Mouse (Mus musculus) cortical plate, adult 2 months (tissue): ENCODE results near the gene Irgm2. TPM values are rescaled to one million over a fixed set of nuclear protein-coding genes. Genes with fewer than 3 reads are reported as not detected.
"Not testable (repeated sequence)": the region's sequence is repeated elsewhere in the genome, so short reads cannot be mapped to it uniquely, and the experiment has no call there.

Experiments
- H3K27ac ChIP-seq: fragments of 200-500 bp; 2 replicates; pipeline ENCODE4 v1.5.1; 2012; ENCODE audit warnings: low read length, control low read depth, inconsistent platforms; ENCODE audit not compliant: insufficient read depth
- H3K4me1 ChIP-seq: fragments of 200-500 bp; 2 replicates; pipeline ENCODE4 v1.6.1; 2011; ENCODE audit warnings: low read length; ENCODE audit not compliant: control insufficient read depth, insufficient read depth
- H3K4me3 ChIP-seq: fragments of 200-500 bp; 2 replicates; pipeline ENCODE4 v1.5.1; 2011; ENCODE audit warnings: mild to moderate bottlenecking, low read length, control low read depth; ENCODE audit not compliant: insufficient read depth
- CTCF ChIP-seq: fragments of 200-500 bp; IDR thresholded peaks from 2 replicates; pipeline ENCODE4 v1.5.1; 2011; ENCODE audit warnings: mild to moderate bottlenecking, control low read depth, low read length; ENCODE audit not compliant: insufficient read depth; ENCODE audit errors: extremely low read depth
- POLR2A ChIP-seq: fragments of 200-500 bp; IDR thresholded peaks from 2 replicates; pipeline ENCODE4 v1.6.1; 2011; ENCODE audit warnings: mild to moderate bottlenecking, low read length, control low read depth; ENCODE audit not compliant: insufficient read depth; ENCODE audit errors: extremely low read depth
- polyA plus RNA-seq: library from polyadenylated mRNA; depleted of rRNA; stranded (reverse); fragments of >200 nt; gene quantifications from 2 replicates; pipeline ENCODE4 v1.2.3, GENCODE M21; 2012; rRNA removed

The Irgm2 gene
- 4.0 and 5.7 TPM in 2 replicates for polyA plus RNA-seq

DNA sequence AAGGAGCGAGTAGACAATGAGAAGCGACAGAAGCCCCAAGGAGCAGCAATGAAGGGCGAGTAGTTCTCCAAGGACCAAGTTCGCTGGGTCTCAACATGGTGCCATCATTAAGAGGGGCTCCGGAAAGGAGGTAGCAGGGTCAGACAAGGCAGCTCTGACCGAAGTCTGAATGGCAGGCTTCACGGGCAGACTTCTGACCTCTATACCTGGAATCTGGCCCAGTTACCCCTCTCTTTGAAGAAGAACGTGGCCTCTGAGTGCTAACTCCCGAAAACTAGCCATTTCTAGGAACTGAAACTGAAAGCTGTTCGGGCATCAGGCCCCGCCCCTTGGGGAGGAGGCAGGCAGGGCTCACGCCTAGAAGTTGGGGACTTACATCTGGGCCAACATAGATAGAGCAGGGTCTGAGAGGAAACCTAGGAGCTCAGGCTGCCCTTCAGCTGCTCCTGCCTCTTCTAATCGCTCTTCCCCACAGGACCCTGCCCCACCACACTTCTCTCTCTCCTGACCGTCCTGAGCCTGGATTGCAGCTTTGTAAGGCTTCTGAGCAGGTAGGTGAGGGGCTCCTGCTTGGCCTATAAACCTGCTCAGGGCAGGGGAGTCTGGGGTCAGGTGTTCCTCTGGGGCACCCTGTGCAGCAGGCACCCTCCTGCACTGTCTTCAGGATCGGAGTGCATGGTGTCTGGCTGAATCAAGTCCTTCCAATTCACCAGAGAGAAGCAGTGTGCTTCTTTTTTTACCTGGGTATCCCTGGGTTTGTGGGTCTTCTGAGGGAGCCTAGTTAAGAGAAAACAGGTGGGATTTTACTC is at the start of gene Irgm2, which contains the start of gene Igtp:
Irgm2 (plus strand) TSS at position 390 of the 809 bp plus-strand sequence.
Igtp (plus strand) TSS at position 328 of the 809 bp plus-strand sequence.
- H3K4me3 ChIP-seq, result peak within 1 kb of the TSS; percentile 49
- 0 out of 2 replicates have a peak, but pooled peaks have one; percentile 7 for TF ChIP-seq POLR2A
- H3K4me1 ChIP-seq, H3K27ac ChIP-seq: not testable (repeated sequence)

DNA sequence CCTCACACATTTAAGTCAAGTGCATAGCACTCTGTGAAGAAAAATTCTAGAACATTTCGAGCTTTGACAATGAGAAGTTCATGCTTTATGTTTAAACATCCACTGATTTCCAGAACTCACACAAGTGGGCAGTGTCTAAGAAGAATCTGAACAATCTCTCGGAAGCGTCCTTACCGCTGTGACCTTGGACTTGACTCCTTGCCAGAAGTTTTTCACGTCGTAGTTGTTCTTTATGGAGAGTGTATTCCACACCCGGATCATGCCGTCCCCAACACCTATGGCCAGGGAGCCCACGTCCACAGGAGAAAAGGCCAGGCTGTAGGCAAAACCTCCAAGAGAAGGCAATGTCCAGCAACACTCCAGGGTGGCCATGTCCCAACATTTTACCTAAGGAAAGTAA is 44.0 kb upstream of the Irgm2 start:
- H3K4me3 ChIP-seq, result no peak overlapping the region
- no peak overlapping the region for H3K27ac ChIP-seq
- no peak for TF ChIP-seq POLR2A
- no peak for TF ChIP-seq CTCF

DNA sequence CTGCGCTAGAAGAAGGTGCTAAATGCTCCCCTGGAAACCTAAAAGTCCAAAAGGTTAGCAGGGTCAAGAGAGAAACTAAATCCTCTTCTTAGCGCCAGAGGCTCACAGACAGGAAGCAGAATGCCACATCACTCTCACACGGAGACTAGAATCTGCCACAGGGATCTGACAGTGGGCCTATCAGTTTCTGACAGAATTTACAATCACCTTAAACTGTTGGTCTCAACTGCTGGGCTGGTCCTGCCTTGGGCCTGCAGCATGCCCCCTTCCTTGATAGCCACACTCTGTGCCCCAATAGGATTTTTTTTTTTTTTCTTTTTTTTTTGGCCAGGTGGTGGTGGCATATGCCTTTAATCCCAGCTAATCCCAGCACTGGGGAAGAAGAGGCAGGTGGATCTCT is 42.5 kb upstream of the Irgm2 start:
- H3K27ac ChIP-seq, result no peak overlapping the region
- H3K4me3 ChIP-seq, result no peak overlapping the region
- no peaks in the 10 kb centered on the region for H3K4me1 ChIP-seq
- no peak for TF ChIP-seq CTCF

More for the DNA sequence above, 44.0 kb upstream of the Irgm2 start:
- no peaks in the 10 kb centered on the region for H3K4me1 ChIP-seq

DNA sequence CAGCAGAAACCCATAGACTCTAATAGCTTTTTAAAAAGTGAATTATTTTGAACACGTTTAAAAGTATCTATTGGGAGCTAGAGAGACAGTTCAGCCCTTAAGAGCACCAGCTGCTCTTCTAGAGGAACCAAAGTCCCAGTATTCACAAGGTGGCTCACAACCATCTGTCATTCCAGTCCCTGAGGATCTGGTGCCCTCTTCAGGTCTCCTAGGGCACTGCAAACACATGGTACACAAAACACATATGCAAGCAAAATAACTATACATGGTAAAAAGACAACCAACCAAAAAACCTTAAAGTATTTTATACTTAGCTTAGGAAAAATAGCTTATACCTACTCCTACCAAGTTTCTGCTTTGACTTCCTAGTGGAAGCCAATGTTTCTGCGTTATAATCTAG is 34.3 kb upstream of the Irgm2 start:
- no peak overlapping the region for H3K4me3 ChIP-seq
- no peak overlapping the region for H3K27ac ChIP-seq
- TF ChIP-seq CTCF (no peak), POLR2A (no peak)
- peaks cover 4% of the 10 kb centered on the region; the same call in 1 of the 2 replicates for H3K4me1 ChIP-seq

DNA sequence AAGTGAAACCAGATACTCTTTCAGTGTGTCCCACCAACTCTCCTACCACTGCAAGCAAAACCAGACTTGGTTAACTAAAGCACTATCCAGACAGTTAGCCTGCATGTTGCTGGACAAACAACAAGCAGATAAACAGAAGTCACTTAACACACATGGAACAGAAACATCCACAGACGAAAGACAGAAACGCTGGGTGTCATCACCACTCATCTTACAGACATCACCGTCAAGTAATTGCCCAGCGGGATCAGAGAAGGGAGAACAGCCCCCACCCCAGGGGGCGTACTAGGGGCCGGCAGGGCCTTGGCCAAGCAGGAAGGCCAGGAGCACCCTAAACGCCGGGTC is 31.6 kb upstream of the Irgm2 start:
- Histone ChIP-seq H3K27ac (no peak overlapping the region), H3K4me3 (peak overlapping the region; percentile 61), H3K4me1 (peaks cover 5% of the 10 kb centered on the region; the same call in 1 of the 2 replicates)
- TF ChIP-seq CTCF (no peak), POLR2A (no peak)

DNA sequence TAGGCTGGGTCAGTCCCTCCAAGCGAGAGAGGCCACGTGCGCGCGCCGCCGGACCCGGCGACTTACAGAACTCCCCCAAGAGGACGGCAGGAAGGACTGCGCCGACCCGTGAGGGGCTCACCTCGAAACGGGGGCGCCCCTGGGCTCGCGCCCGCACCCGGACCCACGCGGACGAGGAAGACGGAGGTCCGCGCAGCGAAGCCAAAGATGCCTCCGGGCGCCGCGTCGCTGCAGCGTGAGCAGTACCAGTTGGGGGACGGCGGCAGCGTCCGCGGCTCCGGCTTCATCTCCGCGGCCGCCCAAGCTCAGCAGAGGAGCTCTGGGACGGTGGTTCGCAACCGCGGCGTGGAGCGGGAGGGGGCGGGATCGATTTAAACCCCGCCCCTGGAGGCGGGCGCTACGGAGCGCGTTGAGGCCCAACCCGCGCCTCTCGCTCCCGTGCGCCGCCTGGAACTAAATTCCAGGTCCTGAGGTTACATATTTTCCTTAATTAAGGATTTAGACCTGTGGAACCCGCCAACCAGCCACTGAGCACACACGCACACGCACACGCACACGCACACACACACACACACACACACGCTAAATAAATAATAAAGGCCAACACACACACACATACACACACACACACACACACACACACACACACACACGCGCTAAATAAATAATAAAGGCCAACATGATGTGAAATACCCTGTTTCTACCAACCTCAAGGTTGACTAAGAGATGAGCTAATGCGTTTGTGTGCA is 31.1 kb upstream of the Irgm2 start, which contains the start of gene Gemin5:
Gemin5 (minus strand) TSS at position 373 of the 749 bp plus-strand sequence.
- no peak for TF ChIP-seq CTCF
- TF ChIP-seq POLR2A, result peak; percentile 67; the same call in 1 of the 2 replicates
- Histone ChIP-seq H3K4me1 (peaks cover 5% of the 10 kb centered on the region; the same call in 1 of the 2 replicates), H3K27ac (no peak within 1 kb of the TSS), H3K4me3 (peak within 1 kb of the TSS; percentile 61)

- Histone ChIP-seq H3K27ac (no peak overlapping the region), H3K4me3 (no peak overlapping the region), H3K4me1 (peaks cover 5% of the 10 kb centered on the region; the same call in 1 of the 2 replicates)
- TF ChIP-seq CTCF, result no peak
- no peak for TF ChIP-seq POLR2A
Observed at GRCm38 (mm10) chr11:58169666-58170065, 29.8 kb upstream of the Irgm2 start.

DNA sequence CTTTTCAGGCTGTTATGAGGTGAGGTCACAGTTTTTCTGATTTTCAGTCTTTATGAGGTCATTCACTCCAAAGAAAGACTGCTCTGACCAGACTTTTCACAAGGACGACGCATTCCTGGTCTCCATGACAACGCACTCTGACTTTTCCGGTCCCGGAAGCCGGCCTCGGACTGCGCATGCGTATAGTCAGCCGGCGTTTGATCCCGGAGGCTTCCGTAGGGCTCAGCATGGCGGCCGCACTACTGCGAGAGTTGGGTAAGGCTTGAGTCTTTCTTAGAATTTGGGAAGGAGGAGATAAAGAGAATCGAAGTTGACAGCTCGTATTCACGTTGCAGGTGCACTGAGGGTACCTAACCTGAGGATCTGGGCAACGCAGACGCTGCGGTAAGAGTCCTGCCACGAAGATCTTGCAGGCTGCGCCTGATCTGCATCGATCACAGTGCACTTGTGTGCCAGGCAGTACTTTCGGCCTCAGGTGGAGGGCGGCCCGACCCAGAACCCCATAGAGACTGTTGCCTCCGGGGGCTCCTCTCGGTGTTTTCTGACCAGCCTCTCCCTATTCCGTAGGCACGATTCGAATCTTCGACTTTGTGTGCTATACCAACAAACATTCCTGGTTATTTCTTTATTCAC is 27.8 kb upstream of the Irgm2 start, which contains the start of gene Mrpl22:
Mrpl22 (plus strand) TSS at position 203 of the 633 bp plus-strand sequence.
- H3K4me3 ChIP-seq, result peak within 1 kb of the TSS; percentile 88
- H3K4me1 ChIP-seq, result peaks cover 5% of the 10 kb centered on the region; the same call in 1 of the 2 replicates
- TF ChIP-seq CTCF, result no peak
- TF ChIP-seq POLR2A, result peak; percentile 64; the same call in 1 of the 2 replicates
- no peak within 1 kb of the TSS for H3K27ac ChIP-seq

GRCm38 (mm10) chr11:58179563-58179962 is 19.9 kb upstream of the Irgm2 start:
- no peak overlapping the region for H3K27ac ChIP-seq
- TF ChIP-seq POLR2A (no peak), CTCF (peak; percentile 82)
- H3K4me3 ChIP-seq, result no peak overlapping the region
- H3K4me1 ChIP-seq, result no peaks in the 10 kb centered on the region

GRCm38 (mm10) chr11:58179986-58180385 is 19.4 kb upstream of the Irgm2 start:
- not testable (repeated sequence) for H3K4me3 ChIP-seq, H3K27ac ChIP-seq

More at GRCm38 (mm10) chr11:58179986-58180385, 19.4 kb upstream of the Irgm2 start:
- not testable (repeated sequence) for H3K4me1 ChIP-seq
